Mouse (Mus musculus): Measurements from ENCODE around the gene Med12. TPM values are rescaled to one million over a fixed set of nuclear protein-coding genes. Genes with fewer than 3 reads are reported as not detected.

Med12 gene
- polyA plus RNA-seq, 1 experiment from 2014 or later: 33.0 TPM

Other genes with a start within 250 kb of the Med12 start
- gene Tex11, start 214.4 kb upstream of the Med12 start, polyA plus RNA-seq (2015; fragmentation: Nextera tagmentation; extraction: Ambion mirVana): 0.10 and 2.3 TPM in 2 replicates
- 0.55 and 0.84 TPM in 2 replicates for gene Slc7a3, start 188.0 kb upstream of the Med12 start, polyA plus RNA-seq (2015; fragmentation: Nextera tagmentation; extraction: Ambion mirVana)
- 38.6 and 40.4 TPM in 2 replicates for gene Snx12, start 51.5 kb upstream of the Med12 start, polyA plus RNA-seq (2015; fragmentation: Nextera tagmentation; extraction: Ambion mirVana)
- 2.9 and 4.2 TPM in 2 replicates for gene Foxo4, start 19.5 kb upstream of the Med12 start, polyA plus RNA-seq (2015; fragmentation: Nextera tagmentation; extraction: Ambion mirVana)
- gene Gm614, start 10.0 kb upstream of the Med12 start, polyA plus RNA-seq (2015; fragmentation: Nextera tagmentation; extraction: Ambion mirVana): 0.64 and 1.1 TPM in 2 replicates
- 334 and 367 TPM in 2 replicates for gene Il2rg, start 5.8 kb upstream of the Med12 start, polyA plus RNA-seq (2015; fragmentation: Nextera tagmentation; extraction: Ambion mirVana)
- not detected in 2 replicates for gene Gm20489, start 5.0 kb upstream of the Med12 start, polyA plus RNA-seq (2015; fragmentation: Nextera tagmentation; extraction: Ambion mirVana)
- 0.09 and 0.12 TPM in 2 replicates for gene Nlgn3, start 25.1 kb downstream of the Med12 start, polyA plus RNA-seq (2015; fragmentation: Nextera tagmentation; extraction: Ambion mirVana)
- gene Gjb1, start 102.3 kb downstream of the Med12 start, polyA plus RNA-seq (2015; fragmentation: Nextera tagmentation; extraction: Ambion mirVana): 0.09 TPM in 1 of 2 replicates, not detected in the other
- gene Zmym3, start 146.8 kb downstream of the Med12 start, polyA plus RNA-seq (2015; fragmentation: Nextera tagmentation; extraction: Ambion mirVana): 23.9 and 26.8 TPM in 2 replicates
- 313 and 367 TPM in 2 replicates for gene Nono, start 155.3 kb downstream of the Med12 start, polyA plus RNA-seq (2015; fragmentation: Nextera tagmentation; extraction: Ambion mirVana)
- gene Itgb1bp2, start 175.1 kb downstream of the Med12 start, polyA plus RNA-seq (2015; fragmentation: Nextera tagmentation; extraction: Ambion mirVana): 1.1 and 1.2 TPM in 2 replicates

Measured in thymus, postnatal 0 days (tissue).